Mouse (Mus musculus) limb, embryonic 12.5 days (tissue): ENCODE data around the gene C530025M09Rik. TPM values are rescaled to one million over a fixed set of nuclear protein-coding genes. Genes with fewer than 3 reads are reported as not detected.

Experiments
- ATAC-seq: fragments of 200-750 bp; cut with Nextera tagmentation; 2 replicates; pipeline ENCODE4 v1.8.0; 2017; ENCODE audit warnings: low read depth, moderate TSS enrichment; ENCODE audit not compliant: insufficient number of reproducible peaks, insufficient read depth, low FRiP score, low TSS enrichment
- H3K27ac ChIP-seq: fragments of 300-500 bp; sonication (generic); 2 replicates; pipeline ENCODE4 v1.5.1; 2016; ENCODE audit warnings: mild to moderate bottlenecking, moderate library complexity
- H3K27me3 ChIP-seq: fragments of 300-500 bp; sonication (generic); 2 replicates; pipeline ENCODE4 v1.6.1; 2016; ENCODE audit warnings: mild to moderate bottlenecking, moderate library complexity
- H3K36me3 ChIP-seq: fragments of 300-500 bp; sonication (generic); 2 replicates; pipeline ENCODE4 v1.6.1; 2016; ENCODE audit warnings: mild to moderate bottlenecking, moderate library complexity
- H3K4me1 ChIP-seq: fragments of 300-500 bp; sonication (generic); replicated peaks from 2 replicates; pipeline ENCODE4 v1.6.1; 2016
- H3K4me2 ChIP-seq: fragments of 300-500 bp; sonication (generic); 2 replicates; pipeline ENCODE4 v1.6.1; 2016; ENCODE audit warnings: mild to moderate bottlenecking, moderate library complexity
- H3K4me3 ChIP-seq: fragments of 300-500 bp; sonication (generic); replicated peaks from 2 replicates; pipeline ENCODE4 v1.5.1; 2016; ENCODE audit warnings: mild to moderate bottlenecking
- H3K9ac ChIP-seq: fragments of 300-500 bp; sonication (generic); replicated peaks from 2 replicates; pipeline ENCODE4 v1.6.1; 2016; ENCODE audit warnings: mild to moderate bottlenecking, moderate library complexity
- H3K9me3 ChIP-seq: fragments of 300-500 bp; sonication (generic); 2 replicates; pipeline ENCODE4 v1.6.1; 2016; ENCODE audit warnings: mild to moderate bottlenecking, moderate library complexity
- WGBS: fragments of 180-500 bp; shearing (Covaris S2); methylation state at CpG from one replicate; pipeline ENCODE4 v1.1.7; 2016; 5-methylcytosine and 5-hydroxymethylcytosine counted together
- polyA plus RNA-seq: library from polyadenylated mRNA; unstranded; fragments of >200 nt; fragmentation: Nextera tagmentation; extraction: Ambion mirVana; gene quantifications from 2 replicates; pipeline ENCODE4 v1.2.1, GENCODE M21; 2016

The C530025M09Rik gene
- 0.41 and 0.99 TPM in 2 replicates for polyA plus RNA-seq

- H3K36me3 ChIP-seq = no peaks in the 10 kb centered on the region
- peaks cover 18% of the 10 kb centered on the region; the same call in 1 of the 2 replicates for H3K4me1 ChIP-seq
- peak; percentile 83 for ATAC-seq
- no peaks in the 10 kb centered on the region for H3K9me3 ChIP-seq
- H3K27me3 ChIP-seq = peaks cover 49% of the 10 kb centered on the region
- H3K4me3 ChIP-seq = peak within 1 kb of the TSS; percentile 65
- H3K4me2 ChIP-seq = peak within 1 kb of the TSS; percentile 97
- no peak within 1 kb of the TSS for H3K27ac ChIP-seq
- H3K9ac ChIP-seq = peak within 1 kb of the TSS; percentile 66
- under 1% methylated on average over 77 of the region's 82 CpGs for WGBS
Observed at GRCm38 (mm10) chr2:149830536-149831458, at the start of gene C530025M09Rik. Gene C530025M09Rik, minus strand, starts transcription at chr2:149831213.

GRCm38 (mm10) chr2:149877954-149878353 is 46.9 kb upstream of the C530025M09Rik start:
- Histone ChIP-seq H3K9me3 (no peaks in the 10 kb centered on the region), H3K9ac (no peak overlapping the region), H3K27ac (no peak overlapping the region), H3K36me3 (no peaks in the 10 kb centered on the region), H3K4me2 (no peak overlapping the region), H3K27me3 (no peaks in the 10 kb centered on the region), H3K4me1 (no peaks in the 10 kb centered on the region), H3K4me3 (no peak overlapping the region)
- no peak for ATAC-seq
- WGBS = 68% methylated on average over 2 of the region's 2 CpGs

- 88% methylated on average over 3 of the region's 3 CpGs for WGBS
- Histone ChIP-seq H3K27ac (no peak overlapping the region), H3K4me2 (no peak overlapping the region), H3K36me3 (no peaks in the 10 kb centered on the region), H3K4me1 (no peaks in the 10 kb centered on the region), H3K4me3 (no peak overlapping the region), H3K27me3 (no peaks in the 10 kb centered on the region), H3K9ac (no peak overlapping the region), H3K9me3 (no peaks in the 10 kb centered on the region)
- no peak for ATAC-seq
Observed at GRCm38 (mm10) chr2:149873346-149873745, 42.3 kb upstream of the C530025M09Rik start.

- Histone ChIP-seq H3K4me3 (no peak overlapping the region), H3K9me3 (no peaks in the 10 kb centered on the region), H3K4me2 (no peak overlapping the region), H3K4me1 (no peaks in the 10 kb centered on the region), H3K27ac (no peak overlapping the region), H3K9ac (no peak overlapping the region), H3K36me3 (no peaks in the 10 kb centered on the region), H3K27me3 (no peaks in the 10 kb centered on the region)
- WGBS = 85% methylated on average over 4 of the region's 4 CpGs
- no peak for ATAC-seq
Observed at GRCm38 (mm10) chr2:149872496-149872895, 41.5 kb upstream of the C530025M09Rik start.

DNA sequence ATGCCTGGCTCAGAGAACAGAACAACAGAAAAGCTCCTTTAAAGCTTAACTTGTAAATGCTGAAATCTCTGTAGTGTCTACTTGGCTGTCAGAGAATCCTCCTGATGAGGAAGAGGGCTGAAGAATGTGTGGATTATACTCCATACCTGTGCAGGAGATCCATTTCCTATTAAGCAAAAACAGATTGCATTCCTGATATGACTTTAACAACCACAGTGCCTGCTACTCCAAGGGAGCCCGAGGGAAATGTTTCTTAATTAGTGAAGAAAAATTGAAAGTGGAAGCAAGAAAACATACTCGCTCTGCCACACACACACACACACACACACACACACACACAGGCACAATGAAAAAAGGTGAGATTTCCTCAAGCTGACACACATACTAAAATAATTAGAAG is 39.5 kb upstream of the C530025M09Rik start:
- 54% methylated on average over 2 of the region's 2 CpGs for WGBS
- H3K9me3 ChIP-seq = no peaks in the 10 kb centered on the region
- H3K27ac ChIP-seq = no peak overlapping the region
- no peak overlapping the region for H3K9ac ChIP-seq
- H3K4me2 ChIP-seq = no peak overlapping the region
- no peak for ATAC-seq
- H3K4me3 ChIP-seq = no peak overlapping the region
- no peaks in the 10 kb centered on the region for H3K27me3 ChIP-seq
- no peaks in the 10 kb centered on the region for H3K36me3 ChIP-seq
- H3K4me1 ChIP-seq = no peaks in the 10 kb centered on the region

- 82% methylated on average over 5 of the region's 5 CpGs for WGBS
- Histone ChIP-seq H3K4me1 (no peaks in the 10 kb centered on the region), H3K36me3 (no peaks in the 10 kb centered on the region), H3K9me3 (no peaks in the 10 kb centered on the region), H3K4me2 (no peak overlapping the region), H3K27ac (no peak overlapping the region), H3K4me3 (no peak overlapping the region), H3K27me3 (no peaks in the 10 kb centered on the region), H3K9ac (no peak overlapping the region)
- ATAC-seq = no peak
Observed at GRCm38 (mm10) chr2:149865914-149866435, 35.0 kb upstream of the C530025M09Rik start.

DNA sequence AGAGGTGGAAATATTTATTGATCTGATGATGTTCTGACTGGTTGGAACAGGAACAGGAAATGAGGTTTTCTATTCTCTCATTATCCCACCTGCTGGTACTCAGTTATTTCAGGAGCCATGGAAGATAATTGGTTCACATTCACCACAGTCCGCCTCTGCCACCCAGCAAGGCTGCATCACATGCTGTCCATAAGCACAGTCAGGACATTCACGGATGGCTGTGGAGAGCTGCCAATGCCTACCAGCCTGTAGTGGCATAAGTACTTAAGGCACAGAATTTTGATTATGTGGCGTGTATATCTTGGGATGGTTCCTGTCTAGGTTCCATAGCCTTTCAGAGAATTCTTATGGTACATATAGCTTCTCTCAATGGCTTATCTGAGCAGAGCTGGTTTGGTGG is 30.0 kb upstream of the C530025M09Rik start:
- no peak for ATAC-seq
- 94% methylated on average over 3 of the region's 3 CpGs for WGBS
- Histone ChIP-seq H3K4me2 (no peak overlapping the region), H3K9ac (no peak overlapping the region), H3K4me1 (no peaks in the 10 kb centered on the region), H3K4me3 (no peak overlapping the region), H3K27ac (no peak overlapping the region), H3K9me3 (no peaks in the 10 kb centered on the region), H3K36me3 (no peaks in the 10 kb centered on the region), H3K27me3 (no peaks in the 10 kb centered on the region)

DNA sequence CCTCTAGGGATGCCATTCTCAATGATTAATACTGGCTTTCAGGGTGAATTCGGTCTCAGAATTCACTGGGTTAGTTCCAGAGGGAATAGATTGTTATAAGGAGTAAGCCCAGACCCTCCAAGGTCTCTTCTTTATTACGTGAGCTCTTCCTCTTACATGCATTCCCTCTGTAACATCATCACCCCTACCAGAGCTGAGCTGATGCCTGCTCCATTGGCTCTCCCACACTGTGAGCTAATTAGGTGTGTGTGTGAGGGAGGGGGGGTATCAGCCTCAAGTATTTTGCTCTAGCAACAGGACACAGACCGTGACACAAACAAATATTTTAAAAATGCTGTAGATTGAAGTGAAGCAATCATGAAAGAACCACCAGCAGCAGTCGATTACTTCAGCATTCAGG is 17.8 kb upstream of the C530025M09Rik start:
- Histone ChIP-seq H3K4me2 (no peak overlapping the region), H3K27ac (no peak overlapping the region), H3K4me3 (no peak overlapping the region), H3K9me3 (no peaks in the 10 kb centered on the region), H3K36me3 (no peaks in the 10 kb centered on the region), H3K27me3 (no peaks in the 10 kb centered on the region), H3K4me1 (no peaks in the 10 kb centered on the region), H3K9ac (no peak overlapping the region)
- ATAC-seq = no peak
- WGBS = 62% methylated on average over 4 of the region's 4 CpGs

DNA sequence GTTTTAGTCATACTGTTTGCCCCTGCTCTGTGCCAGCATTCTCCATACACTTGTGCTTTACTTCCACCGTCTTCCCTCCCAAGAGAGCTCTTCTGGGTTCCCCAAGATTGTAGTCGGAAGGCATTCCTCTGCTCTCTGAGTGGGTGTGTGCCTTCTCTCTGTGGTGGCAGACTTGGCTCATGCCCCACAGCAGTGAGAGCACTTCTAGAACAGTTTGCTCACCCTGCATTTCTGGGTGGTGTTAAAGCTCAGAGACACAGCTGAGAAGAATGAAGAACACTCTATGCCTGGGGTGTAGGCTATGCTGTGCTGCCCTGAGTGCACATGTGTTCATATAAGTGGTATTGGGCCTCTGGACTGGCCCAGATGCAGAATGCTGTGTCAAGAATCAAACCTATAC is 13.6 kb upstream of the C530025M09Rik start:
- Histone ChIP-seq H3K9ac (no peak overlapping the region), H3K9me3 (no peaks in the 10 kb centered on the region), H3K4me3 (no peak overlapping the region), H3K36me3 (no peaks in the 10 kb centered on the region), H3K4me2 (no peak overlapping the region), H3K4me1 (no peaks in the 10 kb centered on the region), H3K27ac (no peak overlapping the region), H3K27me3 (no peaks in the 10 kb centered on the region)
- no peak for ATAC-seq
- WGBS = 89% methylated on average over 2 of the region's 2 CpGs

DNA sequence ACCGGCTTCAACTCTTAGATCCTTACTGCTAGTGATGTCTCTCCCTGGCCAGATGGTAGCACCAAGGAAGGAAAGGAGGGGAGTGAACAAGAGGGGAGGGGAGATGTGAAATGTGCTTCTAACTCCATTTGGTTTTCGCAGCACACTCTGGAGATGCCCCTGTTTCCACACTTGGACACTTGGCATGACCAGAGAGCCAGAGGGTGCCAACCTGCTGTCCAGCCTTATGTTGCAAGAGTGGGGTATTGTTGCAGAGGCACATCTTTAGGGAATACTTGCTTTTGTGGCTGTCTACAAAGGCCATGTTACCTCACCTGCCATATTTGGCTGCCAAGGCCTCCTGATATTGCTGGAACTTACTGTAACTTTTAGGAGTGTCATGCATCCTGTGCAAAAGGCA is 8.7 kb upstream of the C530025M09Rik start:
- no peaks in the 10 kb centered on the region for H3K9me3 ChIP-seq
- no peak overlapping the region for H3K4me3 ChIP-seq
- no peaks in the 10 kb centered on the region for H3K36me3 ChIP-seq
- no peaks in the 10 kb centered on the region for H3K27me3 ChIP-seq
- no peak overlapping the region for H3K27ac ChIP-seq
- no peaks in the 10 kb centered on the region for H3K4me1 ChIP-seq
- 59% methylated on average over 2 of the region's 2 CpGs for WGBS
- H3K4me2 ChIP-seq = no peak overlapping the region
- H3K9ac ChIP-seq = no peak overlapping the region
- ATAC-seq = no peak

GRCm38 (mm10) chr2:149836471-149837135 is 5.6 kb upstream of the C530025M09Rik start:
- ATAC-seq = no peak
- H3K4me2 ChIP-seq = no peak overlapping the region
- peaks cover 8% of the 10 kb centered on the region; the same call in 1 of the 2 replicates for H3K4me1 ChIP-seq
- H3K4me3 ChIP-seq = no peak overlapping the region
- no peaks in the 10 kb centered on the region for H3K36me3 ChIP-seq
- no peak overlapping the region for H3K9ac ChIP-seq
- peaks cover 19% of the 10 kb centered on the region for H3K27me3 ChIP-seq
- 85% methylated on average over 2 of the region's 2 CpGs for WGBS
- no peaks in the 10 kb centered on the region for H3K9me3 ChIP-seq
- no peak overlapping the region for H3K27ac ChIP-seq
